Mouse (Mus musculus): ENCODE measurements around the gene Gm5941. TPM values are rescaled to one million over a fixed set of nuclear protein-coding genes. Genes with fewer than 3 reads are reported as not detected.
"Not testable (repeated sequence)": the region's sequence is repeated elsewhere in the genome, so short reads cannot be mapped to it uniquely, and the experiment has no call there.

Gm5941 gene
- polyA plus RNA-seq (2015; fragmentation: Nextera tagmentation; extraction: Ambion mirVana) = not detected in 2 replicates

GRCm38 (mm10) chrX:92489649-92490048 lies at the start of gene Gm5941:
Gene Gm5941 (plus strand): TSS chrX:92489949.
- not testable (repeated sequence) for H3K9ac ChIP-seq; H3K9me3 ChIP-seq (replicated peaks); H3K36me3 ChIP-seq (replicated peaks); H3K27ac ChIP-seq (replicated peaks); ATAC-seq (ENCODE audit: insufficient read depth); H3K4me3 ChIP-seq (replicated peaks); H3K4me1 ChIP-seq (replicated peaks); H3K4me2 ChIP-seq; H3K27me3 ChIP-seq
- 67% methylated on average over 4 of the region's 4 CpGs for WGBS (ENCODE audit: insufficient replicate concordance)

GRCm38 (mm10) chrX:92460496-92460895 lies 29.3 kb upstream of the Gm5941 start:
- H3K4me2 ChIP-seq = no peak overlapping the region
- H3K9me3 ChIP-seq (replicated peaks) = no peaks in the 10 kb centered on the region
- H3K4me1 ChIP-seq (replicated peaks) = no peaks in the 10 kb centered on the region
- no peaks in the 10 kb centered on the region for H3K36me3 ChIP-seq (replicated peaks)
- H3K27me3 ChIP-seq = no peaks in the 10 kb centered on the region
- H3K9ac ChIP-seq = no peak overlapping the region
- 31% methylated on average over 3 of the region's 3 CpGs for WGBS (ENCODE audit: insufficient replicate concordance)
- H3K27ac ChIP-seq (replicated peaks) = no peak overlapping the region
- no peak for ATAC-seq (ENCODE audit: insufficient read depth)
- no peak overlapping the region for H3K4me3 ChIP-seq (replicated peaks)

- ATAC-seq (ENCODE audit: insufficient read depth) = no peak
- H3K4me2 ChIP-seq = no peak overlapping the region
- no peaks in the 10 kb centered on the region for H3K27me3 ChIP-seq
- H3K27ac ChIP-seq (replicated peaks) = no peak overlapping the region
- 17% methylated on average over 4 of the region's 4 CpGs for WGBS (ENCODE audit: insufficient replicate concordance)
- no peaks in the 10 kb centered on the region for H3K36me3 ChIP-seq (replicated peaks)
- no peaks in the 10 kb centered on the region for H3K4me1 ChIP-seq (replicated peaks)
- no peak overlapping the region for H3K9ac ChIP-seq
- H3K4me3 ChIP-seq (replicated peaks) = no peak overlapping the region
- no peaks in the 10 kb centered on the region for H3K9me3 ChIP-seq (replicated peaks)
Measured at GRCm38 (mm10) chrX:92464773-92465172, 25.0 kb upstream of the Gm5941 start.

- WGBS (ENCODE audit: insufficient replicate concordance) = 23% methylated on average over 1 of the region's 1 CpGs
- Histone ChIP-seq H3K4me2 (no peak overlapping the region), H3K27me3 (no peaks in the 10 kb centered on the region), H3K4me3 (replicated peaks) (no peak overlapping the region), H3K27ac (replicated peaks) (no peak overlapping the region), H3K9ac (no peak overlapping the region), H3K9me3 (replicated peaks) (no peaks in the 10 kb centered on the region), H3K4me1 (replicated peaks) (no peaks in the 10 kb centered on the region), H3K36me3 (replicated peaks) (no peaks in the 10 kb centered on the region)
- no peak for ATAC-seq (ENCODE audit: insufficient read depth)
Measured at GRCm38 (mm10) chrX:92498254-92498653, 8.5 kb downstream of the Gm5941 start.

- ATAC-seq (ENCODE audit: insufficient read depth) = no peak
- Histone ChIP-seq H3K9ac (no peak overlapping the region), H3K27ac (replicated peaks) (no peak overlapping the region), H3K36me3 (replicated peaks) (no peaks in the 10 kb centered on the region), H3K4me2 (no peak overlapping the region), H3K9me3 (replicated peaks) (no peaks in the 10 kb centered on the region), H3K4me3 (replicated peaks) (no peak overlapping the region), H3K4me1 (replicated peaks) (no peaks in the 10 kb centered on the region), H3K27me3 (no peaks in the 10 kb centered on the region)
- 59% methylated on average over 1 of the region's 1 CpGs for WGBS (ENCODE audit: insufficient replicate concordance)
Measured at GRCm38 (mm10) chrX:92527826-92528225, 38.1 kb downstream of the Gm5941 start.

Other genes starting within 250 kb of the Gm5941 start
- gene Mageb18, start 109.6 kb downstream of the Gm5941 start, polyA plus RNA-seq (2015; fragmentation: Nextera tagmentation; extraction: Ambion mirVana) = not detected in 2 replicates

Measured in liver, embryonic 15.5 days (tissue).